ENCODE assay signal across 15 mouse cellular contexts in the genomic region with DNA sequence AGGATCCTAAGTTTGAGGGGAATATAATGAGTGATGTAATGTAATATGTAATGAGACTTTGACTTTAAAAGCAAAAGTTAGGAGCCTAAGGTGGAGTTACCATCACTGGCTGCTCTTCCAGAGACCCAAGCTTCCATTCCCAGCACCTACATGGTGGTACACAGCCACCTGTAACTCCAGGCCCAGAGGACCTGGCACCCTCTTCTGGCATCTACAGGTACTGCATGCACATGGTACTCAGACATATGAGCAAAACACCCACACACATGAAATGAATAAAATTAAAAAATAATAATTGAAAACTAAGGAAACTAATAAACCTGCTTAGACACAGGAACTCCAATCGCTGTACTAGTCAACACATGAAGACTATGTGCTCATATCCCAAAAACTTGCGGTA. TPM values are rescaled to one million over a fixed set of nuclear protein-coding genes. Genes with fewer than 3 reads are reported as not detected.
DNase-seq lines count a peak whose midpoint lies in the region; ATAC-seq lines count a peak whose summit lies in the region.
"Had no signal": no experiment of that assay in that cellular context is flagged by ENCODE, and none has a peak within 500 bp of the region (broad histone marks: within the 10 kb centered on the region; RNA-seq: fewer than 3 reads in every experiment).

No protein-coding gene starts in this region.

- H3K4me3 ChIP-seq in kidney, embryonic 14.5 days (ENCODE audit: low read length): no peak overlapping the region
- H3K4me3 ChIP-seq in embryonic facial prominence, embryonic 10.5 days: no peak overlapping the region
- H3K4me3 ChIP-seq: embryonic facial prominence, embryonic 13.5 days; forebrain, embryonic 13.5 days; liver, embryonic 15.5 days had no signal

- no peaks in the 10 kb centered on the region for H3K27me3 ChIP-seq in kidney, embryonic 14.5 days (ENCODE audit: control insufficient read depth, insufficient read depth, low read length)
- H3K27me3 ChIP-seq in splenic B cell, adult 2 months (ENCODE audit: control insufficient read depth, insufficient read depth, low read length, poor library complexity, severe bottlenecking): no peaks in the 10 kb centered on the region
- H3K27me3 ChIP-seq in embryonic facial prominence, embryonic 10.5 days (replicated peaks; ENCODE audit: low read depth, poor library complexity, severe bottlenecking): no peaks in the 10 kb centered on the region
- H3K27me3 ChIP-seq: embryonic facial prominence, embryonic 13.5 days; forebrain, embryonic 13.5 days had no signal

- H3K4me2 ChIP-seq in kidney, embryonic 14.5 days (replicated peaks; ENCODE audit: low read depth, low read length): no peak overlapping the region
- H3K4me2 ChIP-seq: embryonic facial prominence, embryonic 13.5 days; forebrain, embryonic 13.5 days; liver, embryonic 15.5 days had no signal

- peak; percentile 6 for DNase-seq in kidney, adult 18-20 months
- peak; percentile 4 for DNase-seq in lung, postnatal 36 days
- DNase-seq in lung, adult 18-20 months: no peak
- peak; percentile 27 for DNase-seq in ES-CJ7 (ENCODE audit: low read depth, low spot score)
- DNase-seq in splenic B cell, adult 2 months (ENCODE audit: low read depth, low spot score): peak; percentile 27
- no peak for DNase-seq in embryonic facial prominence, embryonic 10.5 days (ENCODE audit: low spot score)
- no peak for DNase-seq in MN1 (ENCODE audit: low spot score)
- DNase-seq: adrenal gland, postnatal 36 days; cerebellum, adult 9-11 months; heart, postnatal 10 days; midbrain, embryonic 14.5 days had no signal

- H3K4me1 ChIP-seq in kidney, embryonic 14.5 days (ENCODE audit: control insufficient read depth, insufficient read depth, low read length): 0 out of 2 replicates have a peak, but pooled peaks cover 2% of the 10 kb centered on the region
- peaks cover 21% of the 10 kb centered on the region for H3K4me1 ChIP-seq in embryonic facial prominence, embryonic 10.5 days
- H3K4me1 ChIP-seq: liver, embryonic 15.5 days had no signal

- no peak overlapping the region for H3K9ac ChIP-seq in kidney, embryonic 14.5 days (ENCODE audit: low read depth, low read length)
- H3K9ac ChIP-seq: embryonic facial prominence, embryonic 13.5 days; forebrain, embryonic 13.5 days; liver, embryonic 15.5 days had no signal

- no peak for ATAC-seq in kidney, embryonic 14.5 days (ENCODE audit: low FRiP score, low TSS enrichment)
- ATAC-seq: forebrain, embryonic 13.5 days had no signal

- H3K36me3 ChIP-seq in kidney, embryonic 14.5 days (ENCODE audit: control insufficient read depth, insufficient read depth, low read length): no peaks in the 10 kb centered on the region
- H3K36me3 ChIP-seq in splenic B cell, adult 2 months (ENCODE audit: control insufficient read depth, insufficient read depth, low read length, poor library complexity, severe bottlenecking): no peaks in the 10 kb centered on the region
- H3K36me3 ChIP-seq in embryonic facial prominence, embryonic 10.5 days (replicated peaks): no peaks in the 10 kb centered on the region
- H3K36me3 ChIP-seq: embryonic facial prominence, embryonic 13.5 days; liver, embryonic 15.5 days had no signal

- 78% methylated on average over 2 of the region's 2 CpGs for WGBS in kidney, embryonic 14.5 days
- WGBS in embryonic facial prominence, embryonic 10.5 days: 72% methylated on average over 2 of the region's 2 CpGs

- H3K9me3 ChIP-seq in kidney, embryonic 14.5 days (ENCODE audit: control insufficient read depth, low read length): no peaks in the 10 kb centered on the region
- no peaks in the 10 kb centered on the region for H3K9me3 ChIP-seq in embryonic facial prominence, embryonic 10.5 days
- H3K9me3 ChIP-seq: embryonic facial prominence, embryonic 13.5 days; forebrain, embryonic 13.5 days; liver, embryonic 15.5 days had no signal

- no peak overlapping the region for H3K27ac ChIP-seq in kidney, embryonic 14.5 days (ENCODE audit: low read depth, low read length)
- no peak overlapping the region for H3K27ac ChIP-seq in embryonic facial prominence, embryonic 10.5 days (replicated peaks)
- H3K27ac ChIP-seq: embryonic facial prominence, embryonic 13.5 days; forebrain, embryonic 13.5 days; liver, embryonic 15.5 days had no signal

RNA-seq across cellular contexts. Expression of a gene that starts 18.8 kb away (rescaled TPM):
- 0.04 and 0.06 TPM in 2 replicates for polyA plus RNA-seq in kidney, embryonic 14.5 days (2014; fragmentation: Nextera tagmentation; extraction: Ambion mirVana)
- 0.13 and 0.14 TPM in 2 replicates for polyA plus RNA-seq in embryonic facial prominence, embryonic 10.5 days (2016; fragmentation: Nextera tagmentation; extraction: Ambion mirVana)
- polyA plus RNA-seq: embryonic facial prominence, embryonic 13.5 days had no signal

Comparison
In these comparisons a context has a peak if more than half of its experiments do, and no peak if none do; other contexts are left out.
1. DNase-seq: peak in kidney, adult 18-20 months (single experiment), lung, postnatal 36 days (single experiment), ES-CJ7 (single experiment) and splenic B cell, adult 2 months (single experiment); none in lung, adult 18-20 months (0 of 2), embryonic facial prominence, embryonic 10.5 days (single experiment) and MN1 (single experiment).